8 mouse cellular contexts compared by ENCODE assay signal in genomic region chr5:24540387-24541143, GRCm38 (mm10). TPM values are rescaled to one million over a fixed set of nuclear protein-coding genes. Genes with fewer than 3 reads are reported as not detected.
DNase-seq lines count a peak whose midpoint lies in the region; ATAC-seq lines count a peak whose summit lies in the region.

TSS of gene Asb10 (minus strand) at chr5:24540978.

- 6% methylated on average over 14 of the region's 14 CpGs for WGBS in heart, embryonic 14.5 days
- 54% methylated on average over 14 of the region's 14 CpGs for WGBS in forebrain, embryonic 16.5 days

- H3K27ac ChIP-seq in brown adipose tissue, adult 24 weeks (replicated peaks; ENCODE audit: low read depth, low read length) = no peak within 1 kb of the TSS; the same call in 1 of the 2 replicates
- peak within 1 kb of the TSS; percentile 66 to 85 for H3K27ac ChIP-seq in heart, embryonic 14.5 days (replicated peaks in 1 of 2; ENCODE audit: control insufficient read depth in 1 of 2, insufficient read depth in 1 of 2, low read depth in 2 of 2, low read length in 2 of 2)
- no peak within 1 kb of the TSS for H3K27ac ChIP-seq in forebrain, embryonic 16.5 days (ENCODE audit: low read length)

- H3K4me1 ChIP-seq in brown adipose tissue, adult 24 weeks (ENCODE audit: control insufficient read depth, insufficient read depth, insufficient read length, low read length) = no peaks in the 10 kb centered on the region
- peaks cover 13 to 24% of the 10 kb centered on the region in 2 experiments for H3K4me1 ChIP-seq in heart, embryonic 14.5 days (ENCODE audit: control insufficient read depth in 2 of 2, insufficient read depth in 2 of 2, low read length in 2 of 2)
- 0 out of 2 replicates have a peak, but pooled peaks cover 2% of the 10 kb centered on the region for H3K4me1 ChIP-seq in forebrain, embryonic 16.5 days (replicated peaks; ENCODE audit: control insufficient read depth, insufficient read depth, low read length)

- peak within 1 kb of the TSS; percentile 70 for H3K9ac ChIP-seq in heart, embryonic 14.5 days (ENCODE audit: low read length)
- H3K9ac ChIP-seq in forebrain, embryonic 16.5 days (replicated peaks; ENCODE audit: low read depth, low read length) = no peak within 1 kb of the TSS

- DNase-seq in layer of hippocampus, adult 11-12 months (ENCODE audit: low spot score) = peak; percentile 68
- DNase-seq in layer of hippocampus, adult 8-10 months (ENCODE audit: low spot score in 2 of 2) = no peak
- peak; percentile 82 to 87 for DNase-seq in kidney, postnatal 4 days
- peak; percentile 78 for DNase-seq in lung, postnatal 10 days
- peak; percentile 63 to 75 for DNase-seq in urinary bladder, postnatal 4 days (ENCODE audit: low spot score in 2 of 2)

- no peaks in the 10 kb centered on the region for H3K27me3 ChIP-seq in heart, embryonic 14.5 days (ENCODE audit: control insufficient read depth, insufficient read depth, low read length)
- no peaks in the 10 kb centered on the region for H3K27me3 ChIP-seq in forebrain, embryonic 16.5 days (replicated peaks; ENCODE audit: control insufficient read depth, insufficient read depth, low read length)

- ATAC-seq in heart, embryonic 14.5 days (ENCODE audit: insufficient number of reproducible peaks, insufficient read depth, low FRiP score, low read depth) = peak; percentile 71
- no peak for ATAC-seq in forebrain, embryonic 16.5 days

- peak within 1 kb of the TSS; percentile 26; the same call in 1 of the 2 replicates for H3K4me3 ChIP-seq in brown adipose tissue, adult 24 weeks (ENCODE audit: insufficient read depth, low read depth, low read length)
- peak within 1 kb of the TSS; percentile 33 to 36 for H3K4me3 ChIP-seq in heart, embryonic 14.5 days (ENCODE audit: control insufficient read depth in 1 of 2, insufficient read depth in 1 of 2, low read depth in 1 of 2, low read length in 2 of 2)
- H3K4me3 ChIP-seq in forebrain, embryonic 16.5 days (replicated peaks; ENCODE audit: low read length) = no peak within 1 kb of the TSS

- H3K36me3 ChIP-seq in heart, embryonic 14.5 days (ENCODE audit: control insufficient read depth, insufficient read depth, low read length) = no peaks in the 10 kb centered on the region; the same call in 1 of the 2 replicates
- H3K36me3 ChIP-seq in forebrain, embryonic 16.5 days (ENCODE audit: control insufficient read depth, insufficient read depth) = no peaks in the 10 kb centered on the region

- H3K9me3 ChIP-seq in heart, embryonic 14.5 days (ENCODE audit: control insufficient read depth, low read length) = no peaks in the 10 kb centered on the region
- no peaks in the 10 kb centered on the region for H3K9me3 ChIP-seq in forebrain, embryonic 16.5 days (ENCODE audit: control insufficient read depth, low read length)

- H3K4me2 ChIP-seq in heart, embryonic 14.5 days (ENCODE audit: low read length) = peak within 1 kb of the TSS; percentile 76
- no peak within 1 kb of the TSS for H3K4me2 ChIP-seq in forebrain, embryonic 16.5 days (ENCODE audit: low read length)

RNA-seq across cellular contexts. Expression of gene Asb10, which starts in this region (rescaled TPM):
- total RNA-seq in layer of hippocampus, adult 8-10 months (2022) = 1 to 10 TPM in 2 of 4 experiments, under 1 TPM in 2; 0.19 to 5.8 (median 3.0) TPM
- 0.59 and 0.67 TPM in 2 replicates for polyA plus RNA-seq in brown adipose tissue, adult 24 weeks (2012; ENCODE audit: insufficient read depth, insufficient read length, missing spikeins)
- polyA plus RNA-seq in heart, embryonic 14.5 days (2014; fragmentation: Nextera tagmentation; extraction: Ambion mirVana) = 5.0 and 6.3 TPM in 2 replicates
- polyA plus RNA-seq in forebrain, embryonic 16.5 days (2015; fragmentation: Nextera tagmentation; extraction: Ambion mirVana) = 0.09 and 0.11 TPM in 2 replicates

Comparison
In these comparisons a context has a peak if more than half of its experiments do, and no peak if none do; other contexts are left out.
1. DNase-seq: peak in layer of hippocampus, adult 11-12 months (single experiment), kidney, postnatal 4 days (2 of 2), lung, postnatal 10 days (single experiment) and urinary bladder, postnatal 4 days (2 of 2); none in layer of hippocampus, adult 8-10 months (0 of 2).
2. H3K27ac ChIP-seq: peak in heart, embryonic 14.5 days (2 of 2); none in brown adipose tissue, adult 24 weeks (single experiment) and forebrain, embryonic 16.5 days (single experiment).